Mouse (Mus musculus) megakaryocyte progenitor cell, adult 5-6 weeks (primary cell): ENCODE data around the gene Hoxb3. TPM values are rescaled to one million over a fixed set of nuclear protein-coding genes. Genes with fewer than 3 reads are reported as not detected.

ENCODE experiments used
- ATAC-seq: replicated peaks from 2 replicates; pipeline ENCODE4 v1.8.0; 2016; ENCODE audit warnings: mild to moderate bottlenecking, moderate TSS enrichment, inconsistent platforms; ENCODE audit not compliant: poor library complexity
- total RNA-seq, 2 experiments: library from RNA; stranded (forward) in 1 of 2; stranded (reverse) in 1 of 2; fragments of 157-497, 149-512 nt in 1 of 2; fragments of 200-1000 nt in 1 of 2; gene quantifications; 2 replicates each; pipeline versions ENCODE4 v1.2.3 to v1.2.4; 2015 to 2017

The Hoxb3 gene
- total RNA-seq, 2 experiments from 2014 or later, result 0.83 to 1.2 TPM

GRCm38 (mm10) chr11:96337026-96337425, 13.9 kb downstream of the Hoxb3 start:
- ATAC-seq, result no peak

DNA sequence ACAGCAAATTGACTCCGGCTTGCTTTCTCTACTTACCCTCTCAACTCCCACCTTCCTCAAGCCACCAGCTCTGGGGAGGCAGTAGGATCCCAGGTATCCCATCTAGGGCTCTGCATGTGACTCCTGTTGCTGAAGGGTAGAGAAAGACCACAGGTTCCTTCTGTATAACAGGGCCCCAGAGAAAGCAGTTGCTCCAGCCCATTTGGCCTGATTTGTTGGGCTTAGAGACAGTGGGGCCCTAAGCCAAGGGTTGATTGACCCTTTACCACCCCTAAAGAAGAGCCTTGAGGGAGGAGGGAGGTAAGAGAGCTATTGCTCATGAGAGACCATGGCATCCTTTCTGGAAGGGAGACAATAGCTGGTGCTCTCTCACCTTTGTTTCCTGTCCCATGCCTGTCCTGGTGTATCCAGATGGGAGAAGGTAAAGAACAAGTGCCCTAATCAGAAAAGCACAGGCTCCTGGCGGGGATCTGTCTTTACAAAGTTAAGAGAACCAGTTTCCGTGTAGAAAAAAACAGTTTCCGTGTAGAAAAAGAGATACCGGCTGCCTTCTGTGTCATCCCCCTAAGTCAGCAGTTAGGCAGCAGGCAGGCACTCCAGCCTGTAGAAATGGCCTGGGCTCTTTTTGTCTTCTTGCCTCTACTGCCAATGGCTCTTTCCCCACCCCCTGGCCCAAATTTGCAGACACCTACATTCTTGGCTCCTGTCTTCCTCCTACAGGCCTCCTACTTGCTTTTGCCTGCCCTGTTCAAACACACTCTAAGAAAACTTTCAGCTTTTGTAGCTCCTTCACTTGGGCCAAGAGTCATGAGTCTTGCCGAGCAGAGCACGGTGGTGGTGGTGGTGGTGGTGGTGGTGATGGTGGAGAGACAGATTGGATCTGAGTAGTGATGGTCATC, 16.1 kb downstream of the Hoxb3 start:
- ATAC-seq, result no peak

DNA sequence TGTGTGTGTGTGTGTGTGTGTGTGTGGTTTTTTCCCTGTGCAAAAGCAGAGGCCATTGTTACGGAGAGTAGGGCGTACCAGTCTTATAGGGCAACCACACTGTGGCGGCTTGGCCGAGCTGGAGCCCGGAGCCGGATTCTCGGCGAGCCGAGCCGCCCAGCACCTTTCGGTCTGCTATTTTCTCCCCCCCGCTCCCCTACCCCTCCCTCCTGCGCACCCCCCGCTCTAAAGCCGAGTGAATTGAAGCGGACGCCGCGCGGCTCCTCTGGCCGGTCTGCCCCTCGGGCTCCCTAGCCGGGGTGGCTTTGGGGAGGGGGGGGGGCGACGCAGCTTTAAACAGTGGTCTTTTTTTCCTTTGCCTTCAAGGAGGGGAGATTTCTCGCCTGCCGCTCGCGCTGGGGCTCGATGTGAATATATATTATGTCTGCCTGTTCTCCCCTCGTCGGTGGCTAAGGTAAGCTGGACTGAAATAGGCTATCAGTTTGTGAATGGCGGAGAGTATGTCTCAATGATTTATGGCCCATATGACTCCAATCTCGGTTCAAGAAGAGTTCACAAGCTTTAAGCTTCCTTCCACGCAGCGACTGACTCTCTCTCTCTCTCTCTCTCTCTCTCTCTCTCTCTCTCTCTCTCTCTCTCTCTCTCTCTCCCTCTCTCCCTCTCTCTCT, 17.7 kb downstream of the Hoxb3 start:
- no peak for ATAC-seq

DNA sequence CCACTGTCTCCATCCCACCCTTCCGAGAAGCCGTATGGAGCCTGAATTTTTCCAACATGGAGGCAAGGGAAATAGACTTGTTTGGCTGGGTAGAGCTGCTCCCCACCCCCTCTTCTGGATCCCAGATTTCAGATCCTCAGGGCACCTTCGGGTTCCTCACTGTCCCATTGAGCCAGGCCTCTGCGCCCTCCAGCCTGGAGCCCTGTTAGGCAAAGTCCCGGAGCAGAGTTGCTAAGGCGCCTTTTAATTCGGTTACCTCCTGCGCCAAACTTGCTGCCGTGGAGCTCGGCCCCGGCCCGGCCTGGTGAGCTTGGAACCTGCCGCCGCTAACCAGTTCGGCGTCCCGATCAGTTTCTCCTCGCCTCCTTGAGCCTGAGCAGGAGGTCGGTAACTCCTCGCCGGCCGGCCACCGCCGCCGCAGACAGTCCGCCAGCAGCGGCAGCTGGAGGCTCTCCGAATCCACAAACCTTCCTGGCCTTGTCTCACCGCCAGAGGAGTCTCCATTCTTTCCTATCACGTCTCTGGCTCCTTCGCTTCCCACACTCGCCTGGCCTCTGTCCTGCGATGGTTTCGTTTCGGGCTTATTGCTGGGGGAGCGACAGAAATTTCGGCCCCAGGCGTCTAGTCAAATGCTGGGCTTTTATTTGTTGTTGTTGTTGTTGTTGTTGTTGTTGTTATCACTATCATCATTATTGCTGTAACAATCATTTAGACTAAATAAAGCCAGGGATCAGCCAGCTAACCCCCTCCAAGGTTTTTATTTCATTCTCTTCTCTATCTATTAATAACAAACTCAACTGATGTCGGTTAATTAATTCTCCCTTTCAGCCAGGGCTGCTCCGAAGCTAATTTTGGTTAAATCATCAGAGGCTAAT, 18.8 kb downstream of the Hoxb3 start:
- ATAC-seq, result no peak

DNA sequence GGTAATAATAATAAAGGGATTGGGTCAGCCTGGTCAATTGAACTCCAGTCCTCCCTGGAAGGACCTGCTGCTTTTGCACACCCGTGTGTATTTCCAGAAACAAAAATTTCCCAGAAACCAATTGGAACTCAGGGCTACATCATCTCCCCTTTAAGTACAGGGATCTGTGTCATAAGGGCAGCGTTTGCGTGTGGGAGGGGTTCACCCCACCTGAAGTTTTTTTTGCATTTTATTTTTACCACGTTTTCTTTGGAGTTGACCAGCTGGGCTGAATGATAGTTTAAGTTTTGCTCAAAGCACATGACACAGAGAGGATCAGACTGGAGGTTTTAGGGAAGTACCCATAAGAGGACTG, 19.4 kb downstream of the Hoxb3 start:
- ATAC-seq, result no peak

GRCm38 (mm10) chr11:96343206-96343745, 20.1 kb downstream of the Hoxb3 start:
- no peak for ATAC-seq

DNA sequence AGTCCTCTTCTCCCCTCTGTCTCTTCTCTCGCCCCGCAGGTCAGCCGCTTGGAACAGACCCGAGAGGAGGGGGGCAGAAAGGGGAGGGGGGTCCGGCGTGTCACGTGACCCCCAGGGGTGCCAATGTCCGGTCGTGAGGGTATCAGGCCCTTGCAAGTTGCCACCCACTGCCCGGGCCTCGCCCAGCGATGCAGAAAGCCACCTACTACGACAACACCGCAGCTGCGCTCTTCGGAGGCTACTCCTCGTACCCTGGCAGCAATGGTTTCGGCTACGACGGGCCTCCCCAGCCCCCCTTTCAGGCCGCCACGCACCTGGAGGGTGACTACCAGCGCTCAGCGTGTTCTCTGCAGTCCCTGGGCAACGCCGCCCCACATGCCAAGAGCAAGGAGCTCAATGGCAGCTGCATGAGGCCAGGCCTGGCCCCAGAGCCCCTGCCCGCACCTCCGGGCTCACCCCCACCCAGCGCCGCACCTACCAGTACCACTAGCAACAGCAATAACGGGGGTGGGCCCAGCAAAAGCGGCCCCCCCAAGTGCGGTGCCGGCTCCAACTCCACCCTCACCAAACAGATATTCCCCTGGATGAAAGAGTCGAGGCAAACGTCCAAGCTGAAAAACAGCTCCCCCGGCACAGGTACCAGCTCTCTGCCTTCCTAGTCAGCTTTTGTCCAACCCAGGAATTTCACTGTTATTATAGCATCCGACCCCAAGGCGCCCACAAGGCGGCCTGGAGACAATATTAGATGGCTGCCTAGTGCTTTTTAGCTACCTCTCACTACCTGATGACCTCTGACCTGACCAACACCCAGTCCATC, 21.1 kb downstream of the Hoxb3 start:
- no peak for ATAC-seq

DNA sequence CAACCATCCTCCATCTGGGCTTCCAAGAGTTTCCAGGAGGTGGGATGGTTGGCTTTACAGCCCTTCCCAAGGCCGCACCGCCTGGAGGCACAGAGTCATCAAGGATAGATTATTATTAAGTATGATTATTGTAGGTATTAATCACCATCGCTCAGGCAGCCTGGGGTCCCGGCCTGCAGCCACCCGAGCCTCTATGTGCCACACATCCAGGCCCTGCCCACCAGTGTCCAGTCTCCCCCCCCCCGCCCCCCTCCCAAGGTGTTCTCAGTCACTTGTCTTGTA, 21.7 kb downstream of the Hoxb3 start:
- no peak for ATAC-seq

- no peak for ATAC-seq
These were observed 22.2 kb downstream of the Hoxb3 start for GRCm38 (mm10) chr11:96345220-96345892.

GRCm38 (mm10) chr11:96345893-96346806, 23.0 kb downstream of the Hoxb3 start:
- ATAC-seq, result no peak

DNA sequence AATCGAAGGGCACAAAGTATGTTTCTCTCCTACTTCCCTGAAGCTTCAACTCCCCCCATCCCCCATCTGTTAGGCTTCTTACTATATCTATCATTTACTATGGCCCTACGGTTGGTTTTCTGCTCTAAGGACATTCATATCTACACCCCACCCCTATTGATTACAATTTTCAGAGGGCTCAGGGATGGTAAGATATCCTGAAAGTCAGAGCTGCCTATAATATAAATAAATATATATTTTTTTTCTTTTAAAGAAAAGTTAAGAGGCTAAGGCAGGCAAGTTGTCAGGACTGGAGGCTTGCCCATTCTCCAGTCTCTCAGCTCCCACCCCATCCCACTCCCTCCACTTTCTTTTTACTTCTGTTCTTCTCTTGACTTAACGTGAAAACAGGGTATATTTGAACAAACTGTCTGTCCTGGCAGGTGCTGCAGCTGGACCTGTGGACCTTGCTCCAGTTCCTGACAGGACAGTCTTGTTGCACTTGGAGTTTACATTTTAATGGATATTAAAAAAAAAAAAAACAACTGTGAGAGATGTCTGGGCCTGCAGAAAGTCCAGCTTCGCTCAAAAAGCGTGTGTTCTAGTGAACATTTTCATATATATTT, 23.9 kb downstream of the Hoxb3 start:
- no peak for ATAC-seq

- ATAC-seq, result no peak
These were observed 24.6 kb downstream of the Hoxb3 start for GRCm38 (mm10) chr11:96347717-96348116.

GRCm38 (mm10) chr11:96348141-96348928, 25.2 kb downstream of the Hoxb3 start:
- ATAC-seq, result no peak

- ATAC-seq, result no peak
These were observed 25.9 kb downstream of the Hoxb3 start for GRCm38 (mm10) chr11:96348988-96349387.

- ATAC-seq, result no peak
These were observed 26.6 kb downstream of the Hoxb3 start for GRCm38 (mm10) chr11:96349491-96350340.

DNA sequence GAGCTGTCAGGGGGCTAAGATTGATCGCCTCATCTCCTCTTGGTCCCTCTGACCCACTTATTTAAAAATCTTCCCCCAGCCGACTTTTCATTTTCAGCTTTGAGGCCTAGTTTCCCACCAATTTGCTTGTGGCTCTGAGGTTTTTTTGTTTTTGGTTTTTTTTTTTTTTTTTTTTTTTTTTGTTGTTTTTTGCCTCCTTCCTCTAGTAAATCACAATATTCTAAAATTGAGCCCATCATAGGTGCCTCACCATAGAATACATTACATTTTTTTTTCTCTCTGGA, 27.2 kb downstream of the Hoxb3 start, which contains the start of gene Hoxb2:
Hoxb2 (plus strand) TSS at position 185 of the 284 bp plus-strand sequence.
- ATAC-seq, result no peak

DNA sequence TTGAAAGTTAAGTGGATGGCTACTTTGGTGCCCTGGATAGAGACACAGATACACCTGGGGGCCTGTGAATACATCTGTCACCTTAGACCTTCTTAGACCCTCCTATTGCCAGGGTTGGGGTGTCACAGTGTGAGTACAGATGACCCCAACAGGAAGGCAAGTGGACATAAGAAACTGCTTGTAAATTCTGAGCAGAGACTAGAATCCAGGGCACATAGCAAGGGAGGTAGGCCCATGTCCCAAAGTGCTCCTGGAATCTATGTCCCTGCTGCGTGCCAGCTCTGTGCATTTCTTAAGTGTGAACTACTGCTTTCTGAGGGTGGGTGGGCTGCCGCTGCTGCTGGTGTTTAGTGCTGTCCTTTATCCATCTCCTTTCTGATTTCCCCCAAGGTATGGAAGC, 27.7 kb downstream of the Hoxb3 start:
- no peak for ATAC-seq
